Mouse (Mus musculus) small intestine, adult 2 months (tissue): ENCODE results near the gene Gnaq. TPM values are rescaled to one million over a fixed set of nuclear protein-coding genes. Genes with fewer than 3 reads are reported as not detected.

ENCODE experiments used
- H3K27ac ChIP-seq: fragments of 200-500 bp; 2 replicates; pipeline ENCODE4 v1.5.1; 2012; ENCODE audit warnings: low read depth, low read length, control low read depth, inconsistent platforms; ENCODE audit not compliant: insufficient read depth
- H3K27me3 ChIP-seq: fragments of 200-500 bp; 2 replicates; pipeline ENCODE4 v1.6.1; 2012; ENCODE audit warnings: mild to moderate bottlenecking, moderate library complexity, low read length, inconsistent platforms; ENCODE audit not compliant: control insufficient read depth, insufficient read depth
- H3K36me3 ChIP-seq: fragments of 200-500 bp; 2 replicates; pipeline ENCODE4 v1.6.1; 2012; ENCODE audit warnings: mild to moderate bottlenecking, low read length, control low read depth, inconsistent platforms; ENCODE audit not compliant: control insufficient read depth, insufficient read depth
- H3K4me1 ChIP-seq: fragments of 200-500 bp; 2 replicates; pipeline ENCODE4 v1.6.1; 2012; ENCODE audit warnings: low read length, inconsistent platforms, mixed read lengths; ENCODE audit not compliant: control insufficient read depth, insufficient read depth, insufficient read length
- H3K4me3 ChIP-seq: fragments of 200-500 bp; 2 replicates; pipeline ENCODE4 v1.5.1; 2012; ENCODE audit warnings: low read depth, mild to moderate bottlenecking, control low read depth, inconsistent platforms, low read length, moderate library complexity
- CTCF ChIP-seq: fragments of 200-500 bp; IDR thresholded peaks from 2 replicates; pipeline ENCODE4 v1.5.1; 2012; ENCODE audit warnings: low read depth, mild to moderate bottlenecking, control low read depth, inconsistent platforms, low read length, moderate library complexity, mixed read lengths; ENCODE audit not compliant: insufficient replicate concordance, insufficient read length; ENCODE audit errors: extremely low read depth
- POLR2A ChIP-seq: fragments of 200-500 bp; IDR thresholded peaks from 2 replicates; pipeline ENCODE4 v1.6.1; 2012; ENCODE audit warnings: low read depth, mild to moderate bottlenecking, control low read depth, inconsistent platforms, low read length, moderate library complexity
- WGBS: fragments of 180-500 bp; shearing (Covaris S2); methylation state at CpG from one replicate; pipeline ENCODE4 v1.1.7; 2018; 5-methylcytosine and 5-hydroxymethylcytosine counted together
- polyA plus RNA-seq: library from polyadenylated mRNA; depleted of rRNA; stranded (reverse); fragments of >200 nt; gene quantifications from 2 replicates; pipeline ENCODE4 v1.2.3, GENCODE M21; 2012

Gnaq gene
- polyA plus RNA-seq, 1 experiment, result 16.1 TPM

DNA sequence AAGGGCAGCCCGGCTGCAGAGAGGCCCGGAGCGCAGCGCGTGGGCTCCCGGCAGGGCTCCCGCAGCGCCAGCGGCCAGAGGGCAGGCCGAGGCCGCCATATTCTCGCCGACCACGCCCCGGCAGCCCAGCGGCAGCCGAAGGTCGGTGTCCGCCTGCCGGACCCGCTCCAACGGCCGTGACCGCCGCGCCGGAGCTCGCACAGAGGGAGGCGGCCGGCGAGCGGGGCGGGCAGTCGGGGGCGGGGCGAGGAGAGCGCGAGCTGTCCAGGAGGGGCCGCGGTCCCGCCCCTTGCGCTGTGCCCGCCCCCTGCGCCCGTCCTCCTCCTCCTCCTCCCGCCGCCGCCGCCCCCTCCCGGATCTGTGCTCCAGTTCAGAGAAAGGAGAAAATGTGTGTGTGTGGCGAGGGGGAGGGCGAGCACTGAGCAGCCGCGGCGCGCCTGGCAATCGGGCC, 266 bp upstream of the Gnaq start:
- no peaks in the 10 kb centered on the region for H3K36me3 ChIP-seq
- no peaks in the 10 kb centered on the region for H3K27me3 ChIP-seq
- H3K4me1 ChIP-seq, result peaks cover 2% of the 10 kb centered on the region; the same call in 1 of the 2 replicates
- TF ChIP-seq CTCF (no peak), POLR2A (peak; percentile 48)
- under 1% methylated on average over 55 of the region's 57 CpGs for WGBS
- peak overlapping the region; percentile 78 for H3K27ac ChIP-seq
- H3K4me3 ChIP-seq, result peak overlapping the region; percentile 98

- WGBS, result 1% methylated on average over 137 of the region's 139 CpGs
- Histone ChIP-seq H3K27ac (peak overlapping the region; percentile 65), H3K36me3 (no peaks in the 10 kb centered on the region), H3K4me1 (peaks cover 3% of the 10 kb centered on the region; the same call in 1 of the 2 replicates), H3K27me3 (no peaks in the 10 kb centered on the region), H3K4me3 (peak overlapping the region; percentile 98)
- TF ChIP-seq CTCF, result no peak
- no peak for TF ChIP-seq POLR2A
Observed at GRCm38 (mm10) chr19:16132865-16133720, 462 bp downstream of the Gnaq start.

- H3K36me3 ChIP-seq, result no peaks in the 10 kb centered on the region
- H3K4me1 ChIP-seq, result peaks cover 8% of the 10 kb centered on the region; the same call in 1 of the 2 replicates
- no peaks in the 10 kb centered on the region for H3K27me3 ChIP-seq
- WGBS, result 10% methylated on average over 25 of the region's 25 CpGs
- peak overlapping the region; percentile 56 for H3K27ac ChIP-seq
- TF ChIP-seq CTCF, result no peak
- TF ChIP-seq POLR2A, result no peak
- H3K4me3 ChIP-seq, result peak overlapping the region; percentile 98
Observed at GRCm38 (mm10) chr19:16133721-16134570, 1.3 kb downstream of the Gnaq start.

GRCm38 (mm10) chr19:16138064-16138580, 5.5 kb downstream of the Gnaq start:
- Histone ChIP-seq H3K27me3 (no peaks in the 10 kb centered on the region), H3K4me3 (no peak overlapping the region), H3K36me3 (no peaks in the 10 kb centered on the region), H3K27ac (no peak overlapping the region), H3K4me1 (peaks cover 16% of the 10 kb centered on the region; the same call in 1 of the 2 replicates)
- WGBS, result 74% methylated on average over 5 of the region's 5 CpGs
- no peak for TF ChIP-seq CTCF
- no peak for TF ChIP-seq POLR2A

DNA sequence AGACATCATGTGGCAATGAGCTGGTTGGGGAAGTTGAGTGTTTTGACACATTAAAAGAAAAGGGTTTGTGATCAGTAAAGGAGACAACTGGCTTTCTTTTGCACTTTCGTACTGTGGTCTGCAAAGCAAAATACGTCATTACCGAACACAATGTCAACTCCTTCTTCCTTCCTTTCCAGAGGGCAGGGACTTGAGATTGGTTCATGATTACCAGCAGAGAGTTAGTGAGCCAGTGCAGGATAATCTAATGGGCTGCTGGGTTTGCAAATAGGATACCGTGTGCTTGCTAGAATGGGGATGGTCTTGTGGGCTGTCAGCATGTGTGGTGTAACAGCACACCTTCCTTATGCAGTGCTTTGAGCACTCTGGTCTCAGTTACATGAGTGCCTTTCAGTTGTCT, 8.1 kb downstream of the Gnaq start:
- Histone ChIP-seq H3K27ac (0 out of 2 replicates have a peak overlapping the region, but pooled peaks have one; percentile 17), H3K36me3 (no peaks in the 10 kb centered on the region), H3K4me1 (peaks cover 16% of the 10 kb centered on the region; the same call in 1 of the 2 replicates), H3K27me3 (no peaks in the 10 kb centered on the region), H3K4me3 (no peak overlapping the region)
- WGBS, result 79% methylated on average over 4 of the region's 4 CpGs
- TF ChIP-seq CTCF, result no peak
- TF ChIP-seq POLR2A, result no peak

- no peaks in the 10 kb centered on the region for H3K36me3 ChIP-seq
- 43% methylated on average over 4 of the region's 4 CpGs for WGBS
- no peak overlapping the region; the same call in 1 of the 2 replicates for H3K27ac ChIP-seq
- no peaks in the 10 kb centered on the region for H3K27me3 ChIP-seq
- TF ChIP-seq CTCF (no peak), POLR2A (no peak)
- H3K4me1 ChIP-seq, result peaks cover 16% of the 10 kb centered on the region; the same call in 1 of the 2 replicates
- no peak overlapping the region for H3K4me3 ChIP-seq
Observed at GRCm38 (mm10) chr19:16141857-16142256, 9.2 kb downstream of the Gnaq start.

- no peak for TF ChIP-seq POLR2A
- TF ChIP-seq CTCF, result no peak
- no peaks in the 10 kb centered on the region for H3K27me3 ChIP-seq
- peaks cover 14% of the 10 kb centered on the region for H3K4me1 ChIP-seq
- peak overlapping the region; percentile 24 for H3K4me3 ChIP-seq
- WGBS, result 91% methylated on average over 10 of the region's 10 CpGs
- peak overlapping the region; percentile 52; the same call in 1 of the 2 replicates for H3K27ac ChIP-seq
- no peaks in the 10 kb centered on the region for H3K36me3 ChIP-seq
Observed at GRCm38 (mm10) chr19:16142990-16143389, 10.4 kb downstream of the Gnaq start.
